Mouse (Mus musculus) lung, adult 2 months (tissue): ENCODE results near the gene 4931422A03Rik.

ENCODE experiments used
- CTCF ChIP-seq: fragments of 200-500 bp; IDR thresholded peaks from 2 replicates; pipeline ENCODE4 v1.5.1; 2011; ENCODE audit warnings: mild to moderate bottlenecking, low read length, control low read depth; ENCODE audit not compliant: insufficient read depth
- POLR2A ChIP-seq: fragments of 200-500 bp; IDR thresholded peaks from 2 replicates; pipeline ENCODE4 v1.6.1; 2011; ENCODE audit warnings: low read depth, mild to moderate bottlenecking, control low read depth, low read length, borderline replicate concordance; ENCODE audit errors: extremely low read depth

- no peak for TF ChIP-seq CTCF
- no peak for TF ChIP-seq POLR2A
Observed at GRCm38 (mm10) chr2:103965391-103965790, 62.8 kb downstream of the 4931422A03Rik start.
